Mouse (Mus musculus) forebrain, embryonic 15.5 days (tissue): Measurements from ENCODE around the gene 1700025G04Rik. TPM values are rescaled to one million over a fixed set of nuclear protein-coding genes. Genes with fewer than 3 reads are reported as not detected.

Experiments used
- ATAC-seq: fragments of 200-750 bp; cut with Nextera tagmentation; replicated peaks from 2 replicates; pipeline ENCODE4 v1.8.0; 2017; ENCODE audit warnings: mild to moderate bottlenecking, moderate TSS enrichment, moderate library complexity
- H3K27ac ChIP-seq: fragments of 300-500 bp; sonication (generic); replicated peaks from 2 replicates; pipeline ENCODE4 v1.5.1; 2015; ENCODE audit warnings: mild to moderate bottlenecking, inconsistent platforms
- H3K27me3 ChIP-seq: fragments of 300-500 bp; sonication (generic); 2 replicates; pipeline ENCODE4 v1.6.1; 2015; ENCODE audit warnings: inconsistent platforms
- H3K36me3 ChIP-seq: fragments of 300-500 bp; sonication (generic); 2 replicates; pipeline ENCODE4 v1.6.1; 2015; ENCODE audit warnings: mild to moderate bottlenecking, inconsistent platforms
- H3K4me1 ChIP-seq: fragments of 300-500 bp; sonication (generic); 2 replicates; pipeline ENCODE4 v1.6.1; 2015; ENCODE audit warnings: inconsistent platforms
- H3K4me2 ChIP-seq: fragments of 300-500 bp; sonication (generic); replicated peaks from 2 replicates; pipeline ENCODE4 v1.6.1; 2015; ENCODE audit warnings: mild to moderate bottlenecking, inconsistent platforms
- H3K4me3 ChIP-seq: fragments of 300-500 bp; sonication (generic); 2 replicates; pipeline ENCODE4 v1.5.1; 2015; ENCODE audit warnings: mild to moderate bottlenecking, inconsistent platforms
- H3K9ac ChIP-seq: fragments of 300-500 bp; sonication (generic); replicated peaks from 2 replicates; pipeline ENCODE4 v1.6.1; 2015; ENCODE audit warnings: mild to moderate bottlenecking, inconsistent platforms
- H3K9me3 ChIP-seq: fragments of 300-500 bp; sonication (generic); 2 replicates; pipeline ENCODE4 v1.6.1; 2016; ENCODE audit warnings: inconsistent platforms
- WGBS: fragments of 180-500 bp; shearing (Covaris S2); methylation state at CpG from one replicate; pipeline ENCODE4 v1.1.7; 2015; ENCODE audit warnings: mixed read lengths; 5-methylcytosine and 5-hydroxymethylcytosine counted together
- polyA plus RNA-seq: library from polyadenylated mRNA; unstranded; fragments of >200 nt; fragmentation: Nextera tagmentation; extraction: Ambion mirVana; gene quantifications from 2 replicates; pipeline ENCODE4 v1.2.1, GENCODE M21; 2015

1700025G04Rik gene
- polyA plus RNA-seq, 1 experiment from 2014 or later: 41.2 TPM

GRCm38 (mm10) chr1:152088791-152089401 lies 1.0 kb downstream of the 1700025G04Rik start:
- Histone ChIP-seq H3K36me3 (no peaks in the 10 kb centered on the region), H3K4me1 (peaks cover 49% of the 10 kb centered on the region), H3K4me3 (peak overlapping the region; percentile 96), H3K9me3 (no peaks in the 10 kb centered on the region), H3K9ac (peak overlapping the region; percentile 95), H3K27ac (peak overlapping the region; percentile 97), H3K4me2 (peak overlapping the region; percentile 81), H3K27me3 (no peaks in the 10 kb centered on the region)
- WGBS: 1% methylated on average over 16 of the region's 16 CpGs
- no peak for ATAC-seq

- peak overlapping the region; percentile 96 for H3K4me3 ChIP-seq
- H3K27me3 ChIP-seq: no peaks in the 10 kb centered on the region
- H3K36me3 ChIP-seq: no peaks in the 10 kb centered on the region
- 44% methylated on average over 5 of the region's 5 CpGs for WGBS
- no peaks in the 10 kb centered on the region for H3K9me3 ChIP-seq
- peak overlapping the region; percentile 81 for H3K4me2 ChIP-seq
- 0 out of 2 replicates have a peak overlapping the region, but pooled peaks have one; percentile 95 for H3K9ac ChIP-seq
- ATAC-seq: no peak
- peaks cover 49% of the 10 kb centered on the region for H3K4me1 ChIP-seq
- H3K27ac ChIP-seq: no peak overlapping the region
Observed at GRCm38 (mm10) chr1:152088030-152088429, 1.9 kb downstream of the 1700025G04Rik start.

GRCm38 (mm10) chr1:152086951-152087350 lies 3.0 kb downstream of the 1700025G04Rik start:
- no peak for ATAC-seq
- Histone ChIP-seq H3K36me3 (no peaks in the 10 kb centered on the region), H3K4me3 (peak overlapping the region; percentile 96; the same call in 1 of the 2 replicates), H3K4me1 (peaks cover 49% of the 10 kb centered on the region), H3K9me3 (no peaks in the 10 kb centered on the region), H3K9ac (no peak overlapping the region), H3K27me3 (no peaks in the 10 kb centered on the region), H3K27ac (no peak overlapping the region), H3K4me2 (peak overlapping the region; percentile 81)
- WGBS: 15% methylated on average over 3 of the region's 3 CpGs

GRCm38 (mm10) chr1:152085561-152085960 lies 4.4 kb downstream of the 1700025G04Rik start:
- H3K27me3 ChIP-seq: no peaks in the 10 kb centered on the region
- H3K4me2 ChIP-seq: no peak overlapping the region
- no peak overlapping the region for H3K4me3 ChIP-seq
- H3K4me1 ChIP-seq: peaks cover 47% of the 10 kb centered on the region
- 64% methylated on average over 5 of the region's 5 CpGs for WGBS
- H3K27ac ChIP-seq: no peak overlapping the region
- ATAC-seq: no peak
- no peaks in the 10 kb centered on the region for H3K36me3 ChIP-seq
- H3K9me3 ChIP-seq: no peaks in the 10 kb centered on the region
- no peak overlapping the region for H3K9ac ChIP-seq

DNA sequence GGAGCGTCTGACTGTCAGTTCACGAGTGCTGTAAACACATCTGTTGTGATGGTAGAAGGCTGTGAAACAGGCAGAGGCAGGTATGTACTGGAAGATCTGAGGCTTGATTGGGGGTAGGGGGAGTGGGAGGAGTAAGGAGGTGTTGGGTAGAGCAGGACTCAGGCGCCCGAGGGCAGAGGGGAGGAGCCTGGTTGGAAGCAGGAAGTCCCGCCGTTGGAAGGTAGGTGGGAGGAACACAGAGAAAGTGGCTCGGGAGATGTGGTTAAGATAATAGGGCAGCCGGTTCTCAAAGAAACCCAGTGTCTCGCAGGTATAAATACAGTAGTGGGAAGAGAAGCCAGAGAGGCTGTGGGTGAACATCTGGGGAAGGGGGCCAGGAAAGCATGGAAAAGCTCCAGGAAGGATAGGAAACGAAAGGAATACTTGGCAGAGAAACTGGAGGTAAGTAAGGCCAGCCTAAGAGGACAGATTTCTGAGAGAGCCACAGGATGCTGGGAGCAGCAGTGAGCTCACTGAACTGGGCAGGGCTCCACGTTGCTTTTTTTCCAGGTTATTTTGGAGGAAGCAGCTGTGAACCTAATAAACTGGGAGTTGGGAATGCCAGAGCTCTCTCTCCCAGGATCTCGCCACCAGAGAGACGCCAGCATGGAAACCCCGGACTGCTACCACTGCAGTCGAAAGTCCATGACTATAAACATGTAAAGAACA lies 5.1 kb downstream of the 1700025G04Rik start:
- H3K9ac ChIP-seq: no peak overlapping the region
- no peak overlapping the region for H3K4me3 ChIP-seq
- H3K27me3 ChIP-seq: no peaks in the 10 kb centered on the region
- 0 out of 2 replicates have a peak overlapping the region, but pooled peaks have one; percentile 2 for H3K4me2 ChIP-seq
- no peak overlapping the region; the same call in 1 of the 2 replicates for H3K27ac ChIP-seq
- no peak for ATAC-seq
- WGBS: 26% methylated on average over 15 of the region's 15 CpGs
- peaks cover 47% of the 10 kb centered on the region for H3K4me1 ChIP-seq
- no peaks in the 10 kb centered on the region for H3K36me3 ChIP-seq
- H3K9me3 ChIP-seq: no peaks in the 10 kb centered on the region

DNA sequence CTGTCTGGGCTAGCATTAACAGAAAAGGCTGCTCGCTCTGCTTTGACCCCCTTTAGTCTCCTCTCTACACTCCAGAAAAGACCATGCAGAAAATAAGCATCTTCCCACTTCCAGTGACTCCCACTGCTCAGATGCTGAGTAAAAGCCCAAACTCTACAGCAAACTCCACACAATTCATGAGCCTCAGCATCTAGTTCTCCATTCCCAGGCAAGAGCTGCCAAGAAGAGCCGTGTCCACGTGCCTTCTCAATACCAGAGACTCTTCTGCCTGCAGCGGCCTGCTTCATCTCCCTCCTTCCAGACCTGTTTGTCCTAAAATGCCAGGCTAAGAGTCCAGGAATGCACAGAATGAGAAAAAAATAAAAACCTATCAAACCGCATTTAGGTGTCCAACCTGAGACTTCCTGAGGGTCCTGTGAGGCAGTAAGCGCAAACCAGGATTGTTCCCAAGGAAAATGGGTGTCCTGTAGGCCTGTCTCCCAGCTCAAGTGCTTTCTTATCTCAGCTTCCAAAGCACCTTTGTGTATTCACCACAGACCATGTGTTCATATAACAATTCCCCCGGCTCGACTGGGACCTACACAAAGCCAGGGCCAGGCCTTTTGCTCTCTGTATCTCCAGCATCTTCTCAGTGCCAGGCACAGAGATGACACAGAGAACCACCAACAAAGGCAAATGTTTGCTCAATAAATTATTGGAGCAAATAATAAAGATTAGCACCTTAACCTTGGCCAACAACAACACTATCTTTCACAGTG lies 7.8 kb downstream of the 1700025G04Rik start:
- no peak overlapping the region for H3K27ac ChIP-seq
- no peak for ATAC-seq
- H3K9me3 ChIP-seq: no peaks in the 10 kb centered on the region
- H3K4me2 ChIP-seq: no peak overlapping the region
- H3K4me3 ChIP-seq: no peak overlapping the region
- 69% methylated on average over 8 of the region's 8 CpGs for WGBS
- no peak overlapping the region for H3K9ac ChIP-seq
- H3K27me3 ChIP-seq: no peaks in the 10 kb centered on the region
- H3K36me3 ChIP-seq: no peaks in the 10 kb centered on the region
- H3K4me1 ChIP-seq: peaks cover 30% of the 10 kb centered on the region

DNA sequence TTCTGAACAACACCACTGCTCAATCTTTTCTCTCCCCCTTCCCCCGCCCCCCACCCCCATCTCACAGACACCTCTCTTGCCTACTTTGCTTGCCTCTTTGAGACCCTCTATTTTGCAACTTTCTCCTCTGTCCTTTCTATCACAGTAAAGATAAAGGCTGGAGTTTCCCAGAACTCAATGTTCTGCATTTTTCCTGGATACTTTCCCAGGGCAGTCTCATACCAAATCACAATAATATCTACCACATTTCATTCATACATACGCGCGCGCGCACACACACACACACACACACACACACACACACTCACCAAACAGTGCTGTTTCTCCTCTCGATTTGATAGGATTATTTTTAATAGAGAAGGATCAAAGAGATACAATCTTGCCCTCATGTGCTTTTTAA lies 8.8 kb downstream of the 1700025G04Rik start:
- Histone ChIP-seq H3K4me2 (no peak overlapping the region), H3K27me3 (no peaks in the 10 kb centered on the region), H3K9ac (no peak overlapping the region), H3K4me3 (no peak overlapping the region), H3K27ac (no peak overlapping the region), H3K9me3 (no peaks in the 10 kb centered on the region), H3K4me1 (peaks cover 25% of the 10 kb centered on the region), H3K36me3 (no peaks in the 10 kb centered on the region)
- no peak for ATAC-seq
- 94% methylated on average over 7 of the region's 7 CpGs for WGBS

GRCm38 (mm10) chr1:152080244-152080643 lies 9.7 kb downstream of the 1700025G04Rik start:
- Histone ChIP-seq H3K9me3 (no peaks in the 10 kb centered on the region), H3K27me3 (no peaks in the 10 kb centered on the region), H3K4me1 (peaks cover 22% of the 10 kb centered on the region), H3K9ac (no peak overlapping the region), H3K36me3 (no peaks in the 10 kb centered on the region), H3K27ac (no peak overlapping the region), H3K4me2 (no peak overlapping the region), H3K4me3 (no peak overlapping the region)
- ATAC-seq: no peak
- 75% methylated on average over 6 of the region's 6 CpGs for WGBS

DNA sequence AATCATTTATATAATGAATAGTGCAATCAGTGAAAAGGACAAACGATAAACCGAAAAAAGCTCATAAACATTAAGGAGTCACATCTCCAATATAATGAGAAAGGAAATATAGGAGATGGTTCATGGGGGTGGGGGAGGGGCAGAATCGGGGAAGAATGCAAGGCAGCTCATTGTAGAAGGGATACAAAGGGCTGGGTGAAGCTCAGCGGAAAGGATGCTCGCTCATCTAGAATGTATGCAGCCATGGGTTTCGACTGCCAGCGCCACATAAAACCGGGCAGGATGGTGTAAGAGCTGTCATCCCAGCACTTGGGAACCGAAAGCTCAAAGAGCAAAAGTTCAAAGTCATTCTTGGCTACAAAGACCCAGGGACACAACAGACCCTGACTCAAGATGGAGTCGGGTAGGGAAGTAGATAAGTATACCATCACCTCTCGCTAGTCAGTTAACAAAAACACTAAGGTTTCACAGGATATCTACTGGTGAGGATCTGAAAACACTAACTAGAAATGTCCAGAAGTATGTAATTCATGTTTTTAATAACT lies 12.7 kb downstream of the 1700025G04Rik start:
- H3K4me1 ChIP-seq: peaks cover 14% of the 10 kb centered on the region
- no peak overlapping the region for H3K9ac ChIP-seq
- H3K36me3 ChIP-seq: no peaks in the 10 kb centered on the region
- H3K4me2 ChIP-seq: no peak overlapping the region
- no peak overlapping the region for H3K4me3 ChIP-seq
- no peaks in the 10 kb centered on the region for H3K9me3 ChIP-seq
- 48% methylated on average over 11 of the region's 11 CpGs for WGBS
- H3K27ac ChIP-seq: no peak overlapping the region
- no peak for ATAC-seq
- H3K27me3 ChIP-seq: no peaks in the 10 kb centered on the region

GRCm38 (mm10) chr1:152076222-152076845 lies 13.6 kb downstream of the 1700025G04Rik start:
- peaks cover 14% of the 10 kb centered on the region for H3K4me1 ChIP-seq

GRCm38 (mm10) chr1:152075725-152076124 lies 14.2 kb downstream of the 1700025G04Rik start:
- no peaks in the 10 kb centered on the region for H3K27me3 ChIP-seq
- no peaks in the 10 kb centered on the region for H3K36me3 ChIP-seq
- peak; percentile 57 for ATAC-seq
- no peak overlapping the region for H3K9ac ChIP-seq
- no peaks in the 10 kb centered on the region for H3K9me3 ChIP-seq
- no peak overlapping the region for H3K4me3 ChIP-seq
- peaks cover 14% of the 10 kb centered on the region for H3K4me1 ChIP-seq
- H3K4me2 ChIP-seq: no peak overlapping the region
- 57% methylated on average over 6 of the region's 6 CpGs for WGBS
- H3K27ac ChIP-seq: no peak overlapping the region

More at GRCm38 (mm10) chr1:152076222-152076845, 13.6 kb downstream of the 1700025G04Rik start:
- H3K27me3 ChIP-seq: no peaks in the 10 kb centered on the region
- H3K4me2 ChIP-seq: no peak overlapping the region
- no peaks in the 10 kb centered on the region for H3K36me3 ChIP-seq
- WGBS: 86% methylated on average over 14 of the region's 14 CpGs
- H3K4me3 ChIP-seq: no peak overlapping the region
- H3K9me3 ChIP-seq: no peaks in the 10 kb centered on the region
- no peak overlapping the region for H3K27ac ChIP-seq
- no peak for ATAC-seq
- no peak overlapping the region for H3K9ac ChIP-seq
